Mouse (Mus musculus) CD4-positive, CD25-positive, alpha-beta regulatory T cell, adult 4 months (primary cell): Measurements from ENCODE around the gene Gm5127. TPM values are rescaled to one million over a fixed set of nuclear protein-coding genes. Genes with fewer than 3 reads are reported as not detected.

ENCODE experiments used
- polyA plus RNA-seq, 2 experiments: library from polyadenylated mRNA; unstranded; fragments of 100-300 nt; shearing (Covaris generic); gene quantifications; one replicate each; pipeline ENCODE4 v1.2.1; 2017

The Gm5127 gene
- polyA plus RNA-seq, 2 experiments from 2014 or later = 1.5 to 1.7 TPM

Other genes with a start within 250 kb of the Gm5127 start
- gene Fndc3c1, start 97.8 kb upstream of the Gm5127 start, polyA plus RNA-seq = not detected
- 1 to 10 TPM; 1.5 to 3.0 TPM for gene Cysltr1, start 20.5 kb downstream of the Gm5127 start, polyA plus RNA-seq